Mouse (Mus musculus) layer of hippocampus, postnatal 25 days (tissue): ENCODE data around the gene Pard6a. TPM values are rescaled to one million over a fixed set of nuclear protein-coding genes. Genes with fewer than 3 reads are reported as not detected.
A peak's percentile ranks its signal among the peaks of the same experiment; 100 is the strongest.

ENCODE experiments used
- DNase-seq, 2 experiments: peaks; one replicate each; pipeline ENCODE4 v3.0.0; 2022; ENCODE audit warnings: mixed read lengths in 2 of 2, low spot score in 1 of 2; ENCODE audit errors: extremely low spot score in 1 of 2
- total RNA-seq, 2 experiments: library from RNA; stranded (reverse); gene quantifications; 2 replicates each; pipeline ENCODE4 v1.2.3; 2021

The Pard6a gene
- total RNA-seq, 2 experiments from 2014 or later: 34.8 to 38.4 TPM

- DNase-seq: no peak
These were observed 38.3 kb downstream of the Pard6a start for GRCm38 (mm10) chr8:105739216-105739615.

- no peak for DNase-seq
These were observed 42.4 kb downstream of the Pard6a start for GRCm38 (mm10) chr8:105743301-105743700.

DNA sequence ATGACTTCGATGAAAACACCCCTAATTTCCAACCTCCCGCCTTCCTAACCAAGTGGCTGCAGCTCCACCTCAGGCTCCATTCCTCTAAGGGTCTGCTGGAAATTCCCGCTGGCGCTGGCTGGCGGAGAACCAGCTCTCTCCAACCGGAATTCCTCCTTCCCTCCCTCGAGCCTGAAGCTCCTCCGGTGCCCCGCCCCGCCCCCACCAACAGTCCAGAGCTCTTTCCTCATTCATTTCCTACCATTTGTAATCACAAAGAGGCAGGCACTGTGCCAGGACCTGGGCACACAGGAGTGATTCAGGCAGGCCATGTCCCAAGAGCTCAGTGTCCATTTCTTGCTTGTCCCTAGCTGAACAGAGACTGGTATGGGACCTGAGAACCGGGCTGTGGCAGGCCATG is 49.7 kb downstream of the Pard6a start:
- peak in 1 of 2 experiments; percentile 55 for DNase-seq

Other genes with a start within 250 kb of the Pard6a start
- 10 to 100 TPM; 26.7 to 33.7 TPM for gene Tppp3, start 229.6 kb upstream of the Pard6a start, total RNA-seq
- gene Zdhhc1, start 204.2 kb upstream of the Pard6a start, total RNA-seq: 10 to 100 TPM; 27.6 to 34.0 TPM
- gene Hsd11b2, start 182.4 kb upstream of the Pard6a start, total RNA-seq: under 1 TPM in 1 of 2 experiments, not detected in 1; 0.15 TPM
- 100 to 1,000 TPM; 293 to 332 TPM for gene Atp6v0d1, start 135.1 kb upstream of the Pard6a start, total RNA-seq
- gene Ripor1, start 95.9 kb upstream of the Pard6a start, total RNA-seq: 10 to 100 TPM; 83.2 to 92.9 TPM
- 10 to 100 TPM; 63.3 to 71.7 TPM for gene Ctcf, start 64.6 kb upstream of the Pard6a start, total RNA-seq
- not detected for gene Agrp, start 63.8 kb upstream of the Pard6a start, total RNA-seq
- gene Carmil2, start 14.9 kb upstream of the Pard6a start, total RNA-seq: 10 to 100 TPM; 70.2 to 79.8 TPM
- 10 to 100 TPM; 39.8 to 41.9 TPM for gene Acd, start within 50 bp of the Pard6a start, total RNA-seq
- gene 4933405L10Rik, start 6.5 kb downstream of the Pard6a start, total RNA-seq: not detected
- gene Enkd1, start 7.1 kb downstream of the Pard6a start, total RNA-seq: 1 to 10 TPM; 8.2 to 9.9 TPM
- gene Gfod2, start 57.5 kb downstream of the Pard6a start, total RNA-seq: 10 to 100 TPM; 19.2 to 23.1 TPM
- 10 to 100 TPM; 24.3 to 26.6 TPM for gene Ranbp10, start 126.2 kb downstream of the Pard6a start, total RNA-seq
- gene Tsnaxip1, start 126.6 kb downstream of the Pard6a start, total RNA-seq: under 1 TPM; 0.15 to 0.31 TPM
- 10 to 100 TPM; 13.4 to 15.4 TPM for gene Cenpt, start 152.1 kb downstream of the Pard6a start, total RNA-seq
- 10 to 100 TPM; 38.2 to 44.4 TPM for gene Thap11, start 154.0 kb downstream of the Pard6a start, total RNA-seq
- 10 to 100 TPM; 27.6 to 34.9 TPM for gene Nutf2, start 159.4 kb downstream of the Pard6a start, total RNA-seq
- 10 to 100 TPM; 59.9 to 72.4 TPM for gene Edc4, start 179.7 kb downstream of the Pard6a start, total RNA-seq
- 1 to 10 TPM in 1 of 2 experiments, under 1 TPM in 1; 0.99 to 1.1 TPM for gene Nrn1l, start 192.4 kb downstream of the Pard6a start, total RNA-seq
- gene Pskh1, start 199.3 kb downstream of the Pard6a start, total RNA-seq: 1 to 10 TPM; 7.7 to 8.9 TPM
- 1 to 10 TPM in 1 of 2 experiments, under 1 TPM in 1; 0.76 to 1.6 TPM for gene Ctrl, start 232.7 kb downstream of the Pard6a start, total RNA-seq
- 10 to 100 TPM; 58.6 to 70.6 TPM for gene Psmb10, start 237.3 kb downstream of the Pard6a start, total RNA-seq
- 10 to 100 TPM; 44.9 to 49.5 TPM for gene Lcat, start 242.2 kb downstream of the Pard6a start, total RNA-seq